Mouse (Mus musculus): ENCODE data around the gene Lrmp. TPM values are rescaled to one million over a fixed set of nuclear protein-coding genes. Genes with fewer than 3 reads are reported as not detected.
A peak's percentile ranks its signal among the peaks of the same experiment; 100 is the strongest.

Gene Lrmp
- polyA plus RNA-seq, 1 experiment from 2014 or later, result 0.58 TPM

DNA sequence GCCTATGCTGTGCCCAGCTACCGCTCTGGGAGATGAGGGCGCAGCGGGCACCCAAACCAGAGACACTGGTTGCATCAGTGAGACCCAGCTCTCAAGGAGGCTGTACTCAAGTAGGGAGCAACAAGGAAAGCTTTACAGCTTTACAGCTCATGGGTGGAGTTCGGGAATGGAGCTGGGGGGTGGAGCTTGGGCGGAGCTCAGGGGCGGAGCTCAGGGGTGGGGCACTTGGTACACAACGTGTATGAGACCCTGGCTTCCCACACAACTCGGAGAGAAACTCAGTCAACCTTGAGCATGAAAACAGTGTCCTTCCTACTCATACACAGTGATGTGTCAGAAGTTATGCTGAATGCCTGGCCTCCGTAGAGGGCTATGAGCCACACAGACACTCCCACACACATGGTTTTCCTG lies 60.1 kb downstream of the Lrmp start:
- 39% methylated on average over 9 of the region's 9 CpGs for WGBS

DNA sequence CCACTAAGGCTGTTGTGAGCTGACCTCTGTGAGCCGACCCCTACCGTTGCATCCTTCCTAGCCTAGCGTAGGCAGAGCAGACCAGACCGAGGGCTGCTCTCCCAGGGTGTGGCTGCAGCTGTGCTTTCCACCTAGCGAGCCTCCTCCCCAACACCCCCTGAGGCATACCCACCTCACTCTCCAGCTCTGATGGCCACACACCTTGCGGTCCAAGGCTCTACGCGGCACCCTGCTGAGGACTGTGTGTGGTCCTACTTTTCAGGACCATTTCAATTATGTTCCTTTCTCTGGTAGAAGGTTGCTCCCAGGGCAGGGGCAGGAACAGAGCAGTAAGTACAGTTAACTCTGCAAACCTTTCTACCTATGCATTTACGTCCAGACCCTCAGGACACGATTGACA lies 61.0 kb downstream of the Lrmp start:
- peaks cover 10% of the 10 kb centered on the region for H3K4me1 ChIP-seq (ENCODE audit: control insufficient read depth, insufficient read depth, low read length)
- 40% methylated on average over 10 of the region's 10 CpGs for WGBS
- ATAC-seq, result no peak
- no peaks in the 10 kb centered on the region for H3K36me3 ChIP-seq (ENCODE audit: control insufficient read depth, insufficient read depth, low read length)
- DNase-seq (ENCODE audit: low spot score), result no peak
- H3K4me3 ChIP-seq (ENCODE audit: low read depth, low read length), result no peak overlapping the region
- no peaks in the 10 kb centered on the region for H3K9me3 ChIP-seq (replicated peaks; ENCODE audit: control insufficient read depth, low read length)
- no peak overlapping the region for H3K27ac ChIP-seq (ENCODE audit: low read depth, low read length)
- no peak overlapping the region for H3K4me2 ChIP-seq (ENCODE audit: low read length)
- H3K27me3 ChIP-seq (replicated peaks; ENCODE audit: control insufficient read depth, insufficient read depth, low read length), result peaks cover 5% of the 10 kb centered on the region; the same call in 1 of the 2 replicates
- H3K9ac ChIP-seq (ENCODE audit: low read length), result no peak overlapping the region

More for the DNA sequence above, 60.1 kb downstream of the Lrmp start:
- no peak overlapping the region for H3K9ac ChIP-seq (ENCODE audit: low read length)
- ATAC-seq (no peak), DNase-seq (ENCODE audit: low spot score) (no peak)
- H3K9me3 ChIP-seq (replicated peaks; ENCODE audit: control insufficient read depth, low read length), result no peaks in the 10 kb centered on the region
- no peak overlapping the region for H3K4me3 ChIP-seq (ENCODE audit: low read depth, low read length)
- no peak overlapping the region for H3K27ac ChIP-seq (ENCODE audit: low read depth, low read length)
- H3K4me1 ChIP-seq (ENCODE audit: control insufficient read depth, insufficient read depth, low read length), result peaks cover 10% of the 10 kb centered on the region
- no peak overlapping the region for H3K4me2 ChIP-seq (ENCODE audit: low read length)
- peaks cover 5% of the 10 kb centered on the region; the same call in 1 of the 2 replicates for H3K27me3 ChIP-seq (replicated peaks; ENCODE audit: control insufficient read depth, insufficient read depth, low read length)
- H3K36me3 ChIP-seq (ENCODE audit: control insufficient read depth, insufficient read depth, low read length), result no peaks in the 10 kb centered on the region

DNA sequence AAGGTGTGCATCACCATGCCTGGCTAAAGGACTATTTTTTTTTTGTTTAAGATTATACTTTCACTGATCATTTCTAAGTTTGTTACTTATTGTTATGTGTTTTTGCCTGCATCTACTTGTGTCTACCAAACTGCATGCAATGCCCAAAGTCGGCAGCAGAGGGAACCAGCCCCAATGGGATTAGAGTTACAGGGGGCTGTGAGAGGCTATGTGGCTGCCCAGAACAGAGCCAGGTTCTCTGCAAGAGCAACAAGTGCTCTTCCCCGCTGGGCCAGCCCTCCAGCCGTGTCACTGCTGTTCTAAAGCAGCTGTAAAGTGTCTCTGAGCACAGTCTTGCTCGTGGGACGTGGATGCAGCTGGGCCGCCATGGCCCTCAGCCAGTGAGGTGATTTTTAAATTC lies 64.2 kb downstream of the Lrmp start:
- Histone ChIP-seq H3K27me3 (replicated peaks; ENCODE audit: control insufficient read depth, insufficient read depth, low read length) (peaks cover 3% of the 10 kb centered on the region; the same call in 1 of the 2 replicates), H3K27ac (ENCODE audit: low read depth, low read length) (no peak overlapping the region), H3K4me1 (ENCODE audit: control insufficient read depth, insufficient read depth, low read length) (peaks cover under 1% of the 10 kb centered on the region), H3K4me3 (ENCODE audit: low read depth, low read length) (no peak overlapping the region), H3K9me3 (replicated peaks; ENCODE audit: control insufficient read depth, low read length) (no peaks in the 10 kb centered on the region), H3K4me2 (ENCODE audit: low read length) (no peak overlapping the region), H3K9ac (ENCODE audit: low read length) (no peak overlapping the region), H3K36me3 (ENCODE audit: control insufficient read depth, insufficient read depth, low read length) (no peaks in the 10 kb centered on the region)
- 24% methylated on average over 6 of the region's 6 CpGs for WGBS
- DNase-seq (ENCODE audit: low spot score), result peak; percentile 66
- ATAC-seq, result peak; percentile 55; the same call in 1 of the 2 replicates

DNA sequence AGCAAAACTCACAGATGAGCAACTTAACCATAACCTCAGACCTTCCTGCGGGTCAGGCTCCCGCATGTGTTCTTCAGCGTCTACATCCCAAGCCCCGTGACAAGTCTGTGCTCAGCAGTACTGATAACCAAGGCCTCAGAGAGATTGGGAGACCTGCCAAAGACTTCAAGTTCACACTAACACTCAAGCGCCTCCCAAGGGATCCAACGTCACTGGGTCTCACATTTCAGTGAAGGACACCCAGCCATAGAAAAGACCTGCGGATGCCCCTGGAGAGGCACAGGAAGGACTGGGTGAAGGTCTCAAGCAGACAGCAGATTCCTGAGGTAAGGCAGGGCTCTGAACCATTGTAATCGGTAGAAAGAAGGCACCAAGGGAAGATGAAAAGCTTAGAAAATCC lies 66.6 kb downstream of the Lrmp start:
- WGBS, result 81% methylated on average over 8 of the region's 8 CpGs
- H3K9me3 ChIP-seq (replicated peaks; ENCODE audit: control insufficient read depth, low read length), result no peaks in the 10 kb centered on the region
- no peak for ATAC-seq

DNA sequence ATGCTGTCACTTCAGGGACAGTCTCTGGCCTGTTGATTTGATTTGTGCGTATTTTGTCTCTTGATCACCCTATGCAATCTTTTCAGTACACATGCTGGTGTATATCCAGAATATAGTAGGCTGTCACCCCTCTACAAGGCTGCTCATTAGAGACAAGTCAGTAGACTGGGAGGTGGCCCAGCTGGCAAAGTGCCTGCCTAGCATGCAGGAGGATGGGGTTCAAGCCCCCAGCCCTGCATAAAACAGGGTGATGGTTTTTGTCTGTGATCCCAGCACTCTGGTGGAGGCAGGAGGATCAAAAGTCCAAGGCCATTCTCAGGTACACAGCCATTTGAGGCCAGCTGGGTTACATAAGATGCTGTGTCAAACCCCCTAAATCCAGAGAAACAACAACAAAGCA lies 70.6 kb downstream of the Lrmp start:
- Histone ChIP-seq H3K9me3 (replicated peaks; ENCODE audit: control insufficient read depth, low read length) (no peaks in the 10 kb centered on the region), H3K27me3 (replicated peaks; ENCODE audit: control insufficient read depth, insufficient read depth, low read length) (no peaks in the 10 kb centered on the region), H3K4me3 (ENCODE audit: low read depth, low read length) (no peak overlapping the region), H3K27ac (ENCODE audit: low read depth, low read length) (no peak overlapping the region), H3K4me2 (ENCODE audit: low read length) (no peak overlapping the region), H3K9ac (ENCODE audit: low read length) (no peak overlapping the region), H3K4me1 (ENCODE audit: control insufficient read depth, insufficient read depth, low read length) (no peaks in the 10 kb centered on the region), H3K36me3 (ENCODE audit: control insufficient read depth, insufficient read depth, low read length) (no peaks in the 10 kb centered on the region)
- DNase-seq (ENCODE audit: low spot score) (no peak), ATAC-seq (no peak)
- 71% methylated on average over 1 of the region's 1 CpGs for WGBS

More for the DNA sequence above, 66.6 kb downstream of the Lrmp start:
- Histone ChIP-seq H3K27me3 (replicated peaks; ENCODE audit: control insufficient read depth, insufficient read depth, low read length) (no peaks in the 10 kb centered on the region), H3K4me3 (ENCODE audit: low read depth, low read length) (no peak overlapping the region), H3K4me1 (ENCODE audit: control insufficient read depth, insufficient read depth, low read length) (no peaks in the 10 kb centered on the region), H3K4me2 (ENCODE audit: low read length) (no peak overlapping the region), H3K36me3 (ENCODE audit: control insufficient read depth, insufficient read depth, low read length) (no peaks in the 10 kb centered on the region), H3K27ac (ENCODE audit: low read depth, low read length) (no peak overlapping the region), H3K9ac (ENCODE audit: low read length) (no peak overlapping the region)
- no peak for DNase-seq (ENCODE audit: low spot score)

DNA sequence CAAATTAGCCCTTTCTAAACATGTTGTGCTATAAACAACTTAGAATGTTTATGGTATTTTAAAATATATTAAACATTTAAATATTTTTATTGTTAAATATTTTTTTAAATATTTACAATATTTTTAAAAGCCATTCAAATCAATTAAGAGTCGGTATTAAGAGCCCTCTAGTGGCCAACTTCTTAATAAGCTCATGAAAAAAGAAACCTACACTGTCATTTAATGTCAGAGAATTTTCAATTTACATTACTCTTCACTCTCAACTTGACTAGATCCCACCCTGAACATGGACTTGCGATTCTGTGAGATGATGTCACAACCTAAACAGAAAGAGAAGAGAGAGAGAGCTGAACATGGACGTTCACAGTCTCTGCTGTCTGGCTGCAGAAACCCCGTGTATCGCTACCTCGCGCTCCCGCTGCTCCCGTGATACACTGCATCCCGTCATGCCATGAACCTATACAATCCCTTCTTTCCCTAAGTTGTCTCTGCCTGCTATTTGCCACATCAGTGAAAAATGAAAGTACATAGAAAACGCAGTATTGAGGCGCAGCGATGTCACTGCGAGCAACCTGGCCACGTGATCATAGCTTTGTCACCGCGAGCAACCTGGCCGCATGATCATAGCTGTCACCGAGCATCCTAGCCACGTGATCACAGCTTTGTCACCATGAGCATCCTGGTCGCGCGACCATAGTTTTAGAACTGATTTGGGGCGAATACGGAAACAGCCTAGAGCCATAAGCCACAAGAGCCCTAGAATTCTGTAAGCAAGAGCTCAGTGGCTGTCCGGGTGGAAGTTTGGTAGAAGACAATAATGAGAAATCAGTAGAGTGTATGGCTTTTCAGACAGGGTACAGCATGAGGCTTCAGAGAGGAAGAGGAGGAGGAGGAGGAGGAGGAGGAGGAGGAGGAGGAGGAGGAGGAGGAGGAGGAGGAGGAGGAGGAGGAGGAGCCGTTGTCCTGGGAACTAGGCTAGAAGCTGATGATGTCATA lies 71.9 kb downstream of the Lrmp start:
- H3K4me1 ChIP-seq (ENCODE audit: control insufficient read depth, insufficient read depth, low read length), result no peaks in the 10 kb centered on the region
- H3K9me3 ChIP-seq (replicated peaks; ENCODE audit: control insufficient read depth, low read length), result no peaks in the 10 kb centered on the region
- no peaks in the 10 kb centered on the region for H3K27me3 ChIP-seq (replicated peaks; ENCODE audit: control insufficient read depth, insufficient read depth, low read length)
- no peak overlapping the region for H3K27ac ChIP-seq (ENCODE audit: low read depth, low read length)
- H3K4me3 ChIP-seq (ENCODE audit: low read depth, low read length), result peak overlapping the region; percentile 20
- H3K9ac ChIP-seq (ENCODE audit: low read length), result peak overlapping the region; percentile 43; the same call in 1 of the 2 replicates
- H3K36me3 ChIP-seq (ENCODE audit: control insufficient read depth, insufficient read depth, low read length), result no peaks in the 10 kb centered on the region
- ATAC-seq (peak; percentile 83), DNase-seq (ENCODE audit: low spot score) (peak; percentile 73)
- H3K4me2 ChIP-seq (ENCODE audit: low read length), result peak overlapping the region; percentile 46
- 65% methylated on average over 27 of the region's 27 CpGs for WGBS

DNA sequence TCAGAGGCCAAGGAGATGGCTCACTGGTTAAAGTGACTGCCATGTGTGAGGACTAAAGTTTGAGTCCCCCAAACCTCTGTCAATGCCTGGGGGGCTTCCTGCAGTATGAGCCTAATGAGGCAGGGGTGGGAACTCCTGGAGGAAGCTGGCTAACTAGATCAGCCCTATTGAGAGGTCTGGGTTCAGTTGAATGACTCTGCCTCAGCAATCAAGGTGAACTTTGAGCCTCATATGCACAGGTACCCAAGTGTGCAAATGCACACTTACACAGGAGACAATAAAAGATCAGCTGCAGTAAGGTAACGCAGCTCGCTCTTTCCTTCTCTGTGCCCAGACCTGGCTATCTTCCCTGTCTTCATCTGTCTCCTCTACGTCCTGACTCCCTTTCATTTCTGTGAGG lies 77.6 kb downstream of the Lrmp start:
- 83% methylated on average over 3 of the region's 3 CpGs for WGBS
- Histone ChIP-seq H3K4me3 (ENCODE audit: low read depth, low read length) (no peak overlapping the region), H3K9me3 (replicated peaks; ENCODE audit: control insufficient read depth, low read length) (no peaks in the 10 kb centered on the region), H3K27me3 (replicated peaks; ENCODE audit: control insufficient read depth, insufficient read depth, low read length) (no peaks in the 10 kb centered on the region), H3K9ac (ENCODE audit: low read length) (no peak overlapping the region), H3K27ac (ENCODE audit: low read depth, low read length) (no peak overlapping the region), H3K36me3 (ENCODE audit: control insufficient read depth, insufficient read depth, low read length) (no peaks in the 10 kb centered on the region), H3K4me2 (ENCODE audit: low read length) (no peak overlapping the region), H3K4me1 (ENCODE audit: control insufficient read depth, insufficient read depth, low read length) (no peaks in the 10 kb centered on the region)
- DNase-seq (ENCODE audit: low spot score), result no peak
- no peak for ATAC-seq

DNA sequence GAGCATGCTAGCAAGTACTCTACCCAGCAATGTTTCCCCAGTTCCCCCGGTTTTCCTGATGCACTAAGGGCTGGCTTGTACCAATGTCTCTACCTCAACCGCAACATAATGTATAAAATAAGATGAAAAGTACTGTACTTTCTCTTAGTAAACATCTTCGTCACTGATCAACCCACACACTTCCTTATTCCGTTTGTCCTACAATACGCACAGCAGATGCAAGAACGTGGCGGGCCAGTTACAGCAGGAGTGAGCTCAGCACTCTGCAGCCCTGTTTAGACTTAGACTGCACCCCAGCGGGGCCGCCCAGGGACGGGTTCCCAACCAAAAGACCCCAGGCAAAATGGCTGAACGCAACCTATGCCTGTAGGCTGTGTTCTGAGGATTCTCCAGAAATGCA lies 78.0 kb downstream of the Lrmp start:
- Histone ChIP-seq H3K4me3 (ENCODE audit: low read depth, low read length) (no peak overlapping the region), H3K9me3 (replicated peaks; ENCODE audit: control insufficient read depth, low read length) (no peaks in the 10 kb centered on the region), H3K4me2 (ENCODE audit: low read length) (no peak overlapping the region), H3K36me3 (ENCODE audit: control insufficient read depth, insufficient read depth, low read length) (no peaks in the 10 kb centered on the region), H3K27me3 (replicated peaks; ENCODE audit: control insufficient read depth, insufficient read depth, low read length) (no peaks in the 10 kb centered on the region), H3K4me1 (ENCODE audit: control insufficient read depth, insufficient read depth, low read length) (no peaks in the 10 kb centered on the region), H3K9ac (ENCODE audit: low read length) (no peak overlapping the region), H3K27ac (ENCODE audit: low read depth, low read length) (no peak overlapping the region)
- no peak for DNase-seq (ENCODE audit: low spot score)
- WGBS, result 84% methylated on average over 11 of the region's 11 CpGs
- ATAC-seq, result no peak
